Mouse (Mus musculus): ENCODE results near the gene Cnst. TPM values are rescaled to one million over a fixed set of nuclear protein-coding genes. Genes with fewer than 3 reads are reported as not detected.

Cnst gene
- polyA plus RNA-seq, 1 experiment from 2014 or later, result 28.8 TPM

DNA sequence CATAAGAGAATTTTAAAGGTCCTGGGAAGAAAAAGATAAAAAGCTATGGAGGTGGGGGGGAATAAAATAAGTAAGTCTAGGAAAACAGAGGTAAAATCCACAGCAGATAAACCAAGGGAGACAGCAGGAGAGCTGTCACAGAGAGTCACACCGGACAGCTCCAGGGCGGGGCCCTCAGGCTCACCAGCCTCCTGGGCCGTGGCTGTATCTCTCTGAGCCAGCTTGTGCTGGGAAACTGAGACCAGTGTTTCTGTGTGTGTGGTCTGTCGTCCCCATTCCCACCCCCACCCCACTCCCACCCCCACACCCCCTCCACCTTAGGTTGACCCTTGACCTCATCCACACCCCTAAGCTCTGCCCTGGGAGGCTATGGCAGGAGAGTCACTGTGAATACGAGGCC, 65.0 kb downstream of the Cnst start:
- Histone ChIP-seq H3K4me3 (no peak overlapping the region), H3K4me1 (no peaks in the 10 kb centered on the region), H3K27ac (no peak overlapping the region), H3K4me2 (no peak overlapping the region), H3K9ac (no peak overlapping the region), H3K36me3 (replicated peaks) (no peaks in the 10 kb centered on the region), H3K27me3 (replicated peaks) (no peaks in the 10 kb centered on the region), H3K9me3 (no peaks in the 10 kb centered on the region)
- ATAC-seq (replicated peaks), result no peak
- WGBS, result 56% methylated on average over 5 of the region's 5 CpGs

GRCm38 (mm10) chr1:179612418-179612817, 66.2 kb downstream of the Cnst start:
- H3K4me3 ChIP-seq, result no peak overlapping the region
- H3K27ac ChIP-seq, result no peak overlapping the region
- no peak for ATAC-seq (replicated peaks)
- no peak overlapping the region for H3K9ac ChIP-seq
- WGBS, result 88% methylated on average over 6 of the region's 6 CpGs
- no peak overlapping the region for H3K4me2 ChIP-seq
- H3K36me3 ChIP-seq (replicated peaks), result no peaks in the 10 kb centered on the region
- no peaks in the 10 kb centered on the region for H3K27me3 ChIP-seq (replicated peaks)
- H3K9me3 ChIP-seq, result no peaks in the 10 kb centered on the region
- H3K4me1 ChIP-seq, result no peaks in the 10 kb centered on the region

GRCm38 (mm10) chr1:179612986-179613505, 66.9 kb downstream of the Cnst start:
- 84% methylated on average over 9 of the region's 9 CpGs for WGBS
- Histone ChIP-seq H3K4me1 (no peaks in the 10 kb centered on the region), H3K27ac (no peak overlapping the region), H3K27me3 (replicated peaks) (no peaks in the 10 kb centered on the region), H3K9me3 (no peaks in the 10 kb centered on the region), H3K4me3 (no peak overlapping the region), H3K36me3 (replicated peaks) (no peaks in the 10 kb centered on the region), H3K4me2 (no peak overlapping the region), H3K9ac (no peak overlapping the region)
- ATAC-seq (replicated peaks), result no peak

DNA sequence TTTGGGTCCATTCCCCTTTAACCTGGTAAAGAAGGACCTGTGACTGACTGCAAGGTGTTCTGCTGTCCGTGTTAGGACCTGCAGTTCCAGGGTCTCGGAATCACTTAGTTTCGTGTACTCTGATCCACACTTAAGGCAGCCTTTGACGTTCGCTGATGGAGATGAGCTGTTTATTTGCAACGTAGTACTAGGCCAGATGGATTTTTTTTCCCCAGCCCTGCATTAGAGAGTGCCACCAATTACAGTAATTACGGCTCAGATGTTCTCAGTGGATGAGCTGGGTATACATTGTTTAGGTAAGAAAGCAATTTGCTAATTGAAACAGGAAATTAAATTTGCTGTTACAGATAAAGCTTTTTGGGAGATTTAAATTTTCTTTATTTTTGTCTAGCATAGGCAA, 71.3 kb downstream of the Cnst start:
- no peak overlapping the region for H3K27ac ChIP-seq
- no peak for ATAC-seq (replicated peaks)

GRCm38 (mm10) chr1:179622665-179623064, 76.5 kb downstream of the Cnst start:
- no peak overlapping the region for H3K9ac ChIP-seq
- H3K9me3 ChIP-seq, result no peaks in the 10 kb centered on the region
- no peaks in the 10 kb centered on the region for H3K4me1 ChIP-seq
- no peaks in the 10 kb centered on the region for H3K27me3 ChIP-seq (replicated peaks)
- no peak overlapping the region for H3K4me2 ChIP-seq
- no peak for ATAC-seq (replicated peaks)
- H3K36me3 ChIP-seq (replicated peaks), result peaks cover 6% of the 10 kb centered on the region; the same call in 1 of the 2 replicates
- 94% methylated on average over 12 of the region's 12 CpGs for WGBS
- no peak overlapping the region for H3K27ac ChIP-seq
- no peak overlapping the region for H3K4me3 ChIP-seq

More for the DNA sequence above, 71.3 kb downstream of the Cnst start:
- WGBS, result 88% methylated on average over 7 of the region's 7 CpGs
- H3K9ac ChIP-seq, result no peak overlapping the region
- no peaks in the 10 kb centered on the region for H3K36me3 ChIP-seq (replicated peaks)
- H3K9me3 ChIP-seq, result no peaks in the 10 kb centered on the region
- no peak overlapping the region for H3K4me2 ChIP-seq
- no peaks in the 10 kb centered on the region for H3K27me3 ChIP-seq (replicated peaks)
- no peaks in the 10 kb centered on the region for H3K4me1 ChIP-seq
- no peak overlapping the region for H3K4me3 ChIP-seq

DNA sequence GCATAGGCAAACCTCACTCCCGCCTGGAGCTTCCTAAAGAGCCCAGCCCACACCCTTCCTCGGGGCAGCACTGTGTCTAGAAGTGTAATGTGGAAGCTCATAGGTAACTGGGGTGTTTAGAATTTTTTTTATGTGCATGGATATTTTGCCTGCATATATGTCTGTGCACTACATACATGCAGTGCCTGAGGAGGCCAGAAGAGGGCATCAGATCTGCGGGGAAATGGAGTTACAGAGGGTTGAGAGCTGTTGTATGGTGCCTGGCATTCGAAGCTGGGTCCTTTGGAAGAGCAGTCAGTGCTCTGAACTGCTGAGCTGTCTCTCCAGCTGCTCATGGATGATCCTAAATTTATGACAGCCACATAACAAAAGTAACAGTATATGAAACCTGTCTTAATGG, 77.5 kb downstream of the Cnst start:
- Histone ChIP-seq H3K9me3 (no peaks in the 10 kb centered on the region), H3K4me1 (no peaks in the 10 kb centered on the region)
- 68% methylated on average over 4 of the region's 4 CpGs for WGBS

GRCm38 (mm10) chr1:179624354-179624753, 78.2 kb downstream of the Cnst start:
- Histone ChIP-seq H3K4me2 (no peak overlapping the region), H3K27ac (no peak overlapping the region), H3K9me3 (no peaks in the 10 kb centered on the region), H3K4me1 (no peaks in the 10 kb centered on the region), H3K9ac (no peak overlapping the region), H3K27me3 (replicated peaks) (no peaks in the 10 kb centered on the region), H3K4me3 (no peak overlapping the region), H3K36me3 (replicated peaks) (peaks cover 6% of the 10 kb centered on the region; the same call in 1 of the 2 replicates)
- WGBS, result 71% methylated on average over 4 of the region's 4 CpGs
- no peak for ATAC-seq (replicated peaks)

More for the DNA sequence above, 77.5 kb downstream of the Cnst start:
- H3K27me3 ChIP-seq (replicated peaks), result no peaks in the 10 kb centered on the region
- H3K4me3 ChIP-seq, result no peak overlapping the region
- peaks cover 6% of the 10 kb centered on the region; the same call in 1 of the 2 replicates for H3K36me3 ChIP-seq (replicated peaks)
- H3K4me2 ChIP-seq, result no peak overlapping the region
- no peak for ATAC-seq (replicated peaks)
- H3K27ac ChIP-seq, result no peak overlapping the region
- H3K9ac ChIP-seq, result no peak overlapping the region

GRCm38 (mm10) chr1:179627855-179628254, 81.7 kb downstream of the Cnst start:
- H3K36me3 ChIP-seq (replicated peaks), result peaks cover 6% of the 10 kb centered on the region; the same call in 1 of the 2 replicates
- no peak for ATAC-seq (replicated peaks)
- 92% methylated on average over 4 of the region's 4 CpGs for WGBS

DNA sequence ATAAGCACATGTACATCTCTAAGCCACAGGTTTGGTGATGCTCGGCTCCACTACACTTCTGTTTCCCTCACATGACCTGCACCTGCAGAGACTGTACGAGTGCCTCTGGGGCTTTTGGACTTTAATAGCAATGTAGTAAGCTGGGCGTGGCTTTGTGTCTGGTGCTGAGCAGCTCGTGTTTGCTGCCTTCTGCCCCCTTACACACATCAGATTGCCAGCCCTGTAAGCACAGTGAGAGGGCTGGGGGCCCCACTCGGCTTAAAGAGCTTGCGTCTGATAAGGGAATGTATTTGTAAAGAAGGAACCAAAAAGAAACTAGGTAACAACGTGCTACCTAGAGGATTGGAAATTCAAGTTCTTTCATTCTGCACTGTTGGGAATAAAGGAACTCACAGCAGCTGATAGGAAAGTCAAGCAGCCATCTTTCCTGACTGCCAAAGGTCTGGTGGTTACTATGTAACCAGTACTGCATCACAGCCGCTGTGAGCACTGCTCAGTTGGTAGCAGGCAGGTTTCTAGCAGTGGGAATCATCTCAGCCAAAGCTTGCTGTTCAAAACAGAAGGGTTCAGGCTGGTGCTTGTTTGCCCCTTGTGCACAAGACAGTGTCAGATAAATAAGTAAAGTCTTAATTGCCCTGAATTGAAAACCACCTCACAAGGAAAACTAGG, 82.4 kb downstream of the Cnst start:
- Histone ChIP-seq H3K27ac (no peak overlapping the region), H3K4me3 (no peak overlapping the region), H3K27me3 (replicated peaks) (no peaks in the 10 kb centered on the region), H3K9ac (no peak overlapping the region), H3K4me1 (no peaks in the 10 kb centered on the region), H3K4me2 (no peak overlapping the region), H3K9me3 (no peaks in the 10 kb centered on the region), H3K36me3 (replicated peaks) (peaks cover 6% of the 10 kb centered on the region; the same call in 1 of the 2 replicates)
- WGBS, result 71% methylated on average over 8 of the region's 8 CpGs
- no peak for ATAC-seq (replicated peaks)

More at GRCm38 (mm10) chr1:179627855-179628254, 81.7 kb downstream of the Cnst start:
- Histone ChIP-seq H3K4me2 (no peak overlapping the region), H3K4me1 (no peaks in the 10 kb centered on the region), H3K27me3 (replicated peaks) (no peaks in the 10 kb centered on the region), H3K4me3 (no peak overlapping the region), H3K9me3 (no peaks in the 10 kb centered on the region), H3K27ac (no peak overlapping the region), H3K9ac (no peak overlapping the region)

- 88% methylated on average over 5 of the region's 5 CpGs for WGBS
- no peaks in the 10 kb centered on the region for H3K9me3 ChIP-seq
- no peaks in the 10 kb centered on the region for H3K4me1 ChIP-seq
- no peak overlapping the region for H3K4me3 ChIP-seq
- H3K9ac ChIP-seq, result no peak overlapping the region
- no peak overlapping the region for H3K27ac ChIP-seq
- H3K36me3 ChIP-seq (replicated peaks), result 0 out of 2 replicates have a peak, but pooled peaks cover 6% of the 10 kb centered on the region
- H3K27me3 ChIP-seq (replicated peaks), result no peaks in the 10 kb centered on the region
- no peak for ATAC-seq (replicated peaks)
- no peak overlapping the region for H3K4me2 ChIP-seq
Observed at GRCm38 (mm10) chr1:179629276-179629675, 83.1 kb downstream of the Cnst start.

GRCm38 (mm10) chr1:179632746-179633413, 86.7 kb downstream of the Cnst start:
- ATAC-seq (replicated peaks), result no peak
- H3K27ac ChIP-seq, result no peak overlapping the region
- H3K27me3 ChIP-seq (replicated peaks), result no peaks in the 10 kb centered on the region
- H3K4me1 ChIP-seq, result no peaks in the 10 kb centered on the region
- no peak overlapping the region for H3K9ac ChIP-seq
- WGBS, result 81% methylated on average over 11 of the region's 11 CpGs
- H3K36me3 ChIP-seq (replicated peaks), result no peaks in the 10 kb centered on the region
- H3K9me3 ChIP-seq, result no peaks in the 10 kb centered on the region
- no peak overlapping the region for H3K4me3 ChIP-seq
- no peak overlapping the region for H3K4me2 ChIP-seq

DNA sequence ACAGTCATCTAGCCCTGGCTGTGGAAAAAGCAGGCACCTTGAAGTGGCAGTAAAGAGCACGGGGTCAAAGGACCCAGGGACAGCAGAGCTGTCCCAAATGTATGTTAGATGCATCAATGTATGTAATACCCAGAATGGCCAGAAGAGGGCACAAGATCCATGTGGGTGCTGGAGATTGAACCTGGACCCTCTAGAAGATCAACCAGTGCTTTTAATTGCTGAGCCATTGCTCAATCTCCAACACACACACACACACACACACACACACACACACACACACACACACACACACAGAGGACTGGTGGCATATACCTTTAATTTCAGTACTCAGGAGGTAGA, 87.2 kb downstream of the Cnst start:
- Histone ChIP-seq H3K36me3 (replicated peaks) (no peaks in the 10 kb centered on the region), H3K27ac (no peak overlapping the region), H3K4me2 (no peak overlapping the region), H3K27me3 (replicated peaks) (no peaks in the 10 kb centered on the region), H3K4me3 (no peak overlapping the region), H3K9ac (no peak overlapping the region), H3K9me3 (no peaks in the 10 kb centered on the region), H3K4me1 (no peaks in the 10 kb centered on the region)
- ATAC-seq (replicated peaks), result no peak
- WGBS, result 32% methylated on average over 1 of the region's 1 CpGs

DNA sequence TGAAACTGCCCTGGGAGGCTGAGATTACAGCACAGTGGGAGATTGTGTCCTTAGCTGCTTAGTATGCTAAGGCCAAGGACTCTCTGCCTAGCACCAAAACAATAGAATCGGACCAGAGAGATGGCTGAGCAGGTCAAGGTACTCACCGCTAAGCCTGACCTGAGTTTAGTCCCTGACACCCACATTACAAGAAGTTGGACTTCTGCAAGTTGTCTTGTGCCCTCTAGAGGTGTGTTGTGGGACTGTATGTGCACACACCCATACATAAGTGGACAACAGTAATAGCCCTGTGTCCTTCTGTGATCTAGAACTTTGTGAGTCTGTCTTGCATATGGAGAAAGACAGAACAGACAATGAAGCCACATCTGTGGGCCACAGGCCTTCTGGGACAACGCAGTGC, 88.0 kb downstream of the Cnst start:
- WGBS, result 82% methylated on average over 3 of the region's 3 CpGs
- no peak overlapping the region for H3K4me2 ChIP-seq
- H3K4me1 ChIP-seq, result no peaks in the 10 kb centered on the region
- no peak overlapping the region for H3K27ac ChIP-seq
- no peak overlapping the region for H3K9ac ChIP-seq
- H3K36me3 ChIP-seq (replicated peaks), result no peaks in the 10 kb centered on the region
- H3K27me3 ChIP-seq (replicated peaks), result no peaks in the 10 kb centered on the region
- no peak for ATAC-seq (replicated peaks)
- no peaks in the 10 kb centered on the region for H3K9me3 ChIP-seq
- H3K4me3 ChIP-seq, result no peak overlapping the region
